Mouse (Mus musculus) lung, postnatal 0 days (tissue): ENCODE measurements around the gene Arfgap3. TPM values are rescaled to one million over a fixed set of nuclear protein-coding genes. Genes with fewer than 3 reads are reported as not detected.
"Not testable (repeated sequence)": the region's sequence is repeated elsewhere in the genome, so short reads cannot be mapped to it uniquely, and the experiment has no call there.

Experiments used
- ATAC-seq: fragments of 200-750 bp; cut with Nextera tagmentation; 2 replicates; pipeline ENCODE4 v1.8.0; 2017; ENCODE audit warnings: moderate library complexity
- DNase-seq: peaks from one replicate; pipeline ENCODE4 v3.0.0-alpha.2; 2016; ENCODE audit warnings: low spot score
- H3K27ac ChIP-seq: fragments of 300-500 bp; sonication (generic); 2 replicates; pipeline ENCODE4 v1.5.1; 2014; ENCODE audit warnings: antibody characterized with exemption, mild to moderate bottlenecking, low read length, mixed read lengths
- H3K27me3 ChIP-seq: fragments of 300-500 bp; sonication (generic); replicated peaks from 2 replicates; pipeline ENCODE4 v1.6.1; 2014; ENCODE audit warnings: low read length, mixed read lengths; ENCODE audit not compliant: insufficient read depth
- H3K36me3 ChIP-seq: fragments of 300-500 bp; sonication (generic); 2 replicates; pipeline ENCODE4 v1.6.1; 2014; ENCODE audit warnings: low read length, mixed read lengths; ENCODE audit not compliant: insufficient read depth
- H3K4me1 ChIP-seq: fragments of 300-500 bp; sonication (generic); 2 replicates; pipeline ENCODE4 v1.6.1; 2014; ENCODE audit warnings: antibody characterized with exemption, low read depth, low read length, mixed read lengths; ENCODE audit not compliant: insufficient read depth
- H3K4me2 ChIP-seq: fragments of 300-500 bp; sonication (generic); replicated peaks from 2 replicates; pipeline ENCODE4 v1.6.1; 2014; ENCODE audit warnings: low read depth, mild to moderate bottlenecking, low read length, moderate library complexity, mixed read lengths
- H3K4me3 ChIP-seq: fragments of 300-500 bp; sonication (generic); 2 replicates; pipeline ENCODE4 v1.5.1; 2014; ENCODE audit warnings: low read depth, low read length
- H3K9ac ChIP-seq: fragments of 300-500 bp; sonication (generic); replicated peaks from 2 replicates; pipeline ENCODE4 v1.6.1; 2014; ENCODE audit warnings: low read depth, mild to moderate bottlenecking
- H3K9me3 ChIP-seq: fragments of 300-500 bp; sonication (generic); 2 replicates; pipeline ENCODE4 v1.6.1; 2016; ENCODE audit warnings: low read length, mixed read lengths
- CTCF ChIP-seq: IDR thresholded peaks from 2 replicates; pipeline ENCODE4 v1.5.1; 2016; ENCODE audit warnings: antibody characterized with exemption, mild to moderate bottlenecking
- EP300 ChIP-seq: IDR thresholded peaks from 2 replicates; pipeline ENCODE4 v1.6.1; 2016; ENCODE audit warnings: antibody characterized with exemption, mild to moderate bottlenecking, control low read depth
- WGBS: fragments of 180-500 bp; shearing (Covaris S2); extraction: QIAGEN DNeasy Blood & Tissue Kit; methylation state at CpG from one replicate; pipeline ENCODE4 v1.1.7; 2014; 5-methylcytosine and 5-hydroxymethylcytosine counted together
- polyA plus RNA-seq: library from polyadenylated mRNA; unstranded; fragments of >200 nt; fragmentation: Nextera tagmentation; extraction: Ambion mirVana; gene quantifications from 2 replicates; pipeline ENCODE4 v1.2.1, GENCODE M21; 2015

Gene Arfgap3
- polyA plus RNA-seq, 1 experiment from 2014 or later, result 44.2 TPM

DNA sequence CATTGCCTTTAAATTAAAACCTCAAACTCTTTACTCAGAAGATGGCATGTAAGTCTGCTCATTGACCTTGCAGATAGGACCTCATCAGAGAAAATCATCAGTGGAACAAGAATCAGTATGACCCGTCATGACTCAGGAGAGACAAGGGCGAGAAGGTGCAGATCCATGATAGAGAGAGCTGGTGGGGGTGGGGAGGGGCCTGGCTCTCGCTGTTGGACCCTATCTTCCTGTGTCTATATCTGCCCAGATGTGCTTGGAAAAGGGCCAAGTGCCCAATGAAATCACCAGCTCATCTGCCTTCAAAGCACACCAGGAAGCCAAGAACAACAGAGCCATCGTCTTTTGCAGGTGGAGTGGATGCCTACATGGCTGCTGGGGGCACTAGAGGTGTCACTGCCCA is 27.1 kb upstream of the Arfgap3 start:
- no peak for ATAC-seq
- Histone ChIP-seq H3K27me3 (no peaks in the 10 kb centered on the region), H3K4me2 (no peak overlapping the region), H3K36me3 (peaks cover 27% of the 10 kb centered on the region; the same call in 1 of the 2 replicates), H3K27ac (no peak overlapping the region), H3K9me3 (no peaks in the 10 kb centered on the region), H3K4me3 (no peak overlapping the region), H3K4me1 (no peaks in the 10 kb centered on the region), H3K9ac (no peak overlapping the region)
- WGBS, result 65% methylated on average over 4 of the region's 4 CpGs
- DNase-seq, result no peak
- TF ChIP-seq EP300 (no peak), CTCF (no peak)

DNA sequence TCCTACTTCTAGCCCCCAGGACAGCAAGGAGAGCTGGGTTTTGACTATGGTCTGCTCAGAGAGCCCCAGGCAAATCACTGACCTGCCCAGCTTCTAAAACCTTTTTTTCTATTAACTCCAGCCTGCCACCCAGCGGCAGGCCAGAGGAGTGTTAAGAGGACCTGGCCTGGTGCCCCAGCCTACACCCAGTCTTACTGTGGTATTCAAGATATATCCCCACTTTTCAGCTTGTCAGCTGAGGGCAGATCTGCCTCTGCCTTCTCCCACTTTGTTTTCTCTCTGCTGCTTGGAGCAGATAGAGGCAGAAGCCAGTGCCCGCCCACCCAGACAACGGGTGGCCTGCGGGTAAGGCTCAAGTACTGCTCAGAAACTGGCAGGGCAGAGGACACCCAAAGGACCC is 25.1 kb upstream of the Arfgap3 start:
- Histone ChIP-seq H3K4me3 (no peak overlapping the region), H3K9me3 (no peaks in the 10 kb centered on the region), H3K4me2 (no peak overlapping the region), H3K27ac (no peak overlapping the region), H3K27me3 (no peaks in the 10 kb centered on the region), H3K36me3 (peaks cover 26% of the 10 kb centered on the region; the same call in 1 of the 2 replicates), H3K4me1 (no peaks in the 10 kb centered on the region), H3K9ac (no peak overlapping the region)
- DNase-seq (peak; percentile 87), ATAC-seq (peak; percentile 78)
- 49% methylated on average over 4 of the region's 4 CpGs for WGBS
- TF ChIP-seq CTCF (peak; percentile 76), EP300 (no peak)

GRCm38 (mm10) chr15:83374076-83374475 is 24.0 kb upstream of the Arfgap3 start:
- H3K9me3 ChIP-seq, result no peaks in the 10 kb centered on the region
- H3K27ac ChIP-seq, result 0 out of 2 replicates have a peak overlapping the region, but pooled peaks have one; percentile 27
- peak; percentile 84 for TF ChIP-seq EP300
- TF ChIP-seq CTCF, result no peak
- no peaks in the 10 kb centered on the region for H3K27me3 ChIP-seq
- H3K4me3 ChIP-seq, result no peak overlapping the region
- no peaks in the 10 kb centered on the region for H3K4me1 ChIP-seq
- DNase-seq (peak; percentile 47), ATAC-seq (peak; percentile 58)
- peaks cover 23% of the 10 kb centered on the region; the same call in 1 of the 2 replicates for H3K36me3 ChIP-seq
- H3K9ac ChIP-seq, result no peak overlapping the region
- H3K4me2 ChIP-seq, result no peak overlapping the region

DNA sequence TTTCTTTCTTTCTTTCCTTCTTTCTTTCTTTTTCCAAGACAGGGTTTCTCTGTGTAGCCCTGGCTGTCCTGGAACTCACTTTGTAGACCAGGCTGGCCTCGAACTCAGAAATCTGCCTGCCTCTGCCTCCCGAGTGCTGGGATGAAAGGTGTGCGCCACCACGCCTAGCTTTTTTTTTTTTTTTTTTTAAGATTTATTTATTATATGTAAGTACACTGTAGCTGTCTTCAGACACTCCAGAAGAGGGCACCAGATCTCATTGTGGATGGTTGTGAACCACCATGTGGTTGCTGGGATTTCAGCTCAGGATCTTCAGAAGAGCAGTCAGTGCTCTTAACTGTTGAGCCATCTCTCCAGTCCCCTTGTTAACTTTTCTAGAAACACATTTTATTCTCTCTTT is 18.7 kb upstream of the Arfgap3 start:
- not testable (repeated sequence) for H3K4me3 ChIP-seq, DNase-seq, H3K27me3 ChIP-seq, H3K36me3 ChIP-seq, H3K9me3 ChIP-seq, H3K4me2 ChIP-seq, H3K4me1 ChIP-seq, ATAC-seq, H3K9ac ChIP-seq, H3K27ac ChIP-seq
- WGBS, result 90% methylated on average over 4 of the region's 4 CpGs
- peak; percentile 21; the same call in 1 of the 2 replicates for TF ChIP-seq CTCF

DNA sequence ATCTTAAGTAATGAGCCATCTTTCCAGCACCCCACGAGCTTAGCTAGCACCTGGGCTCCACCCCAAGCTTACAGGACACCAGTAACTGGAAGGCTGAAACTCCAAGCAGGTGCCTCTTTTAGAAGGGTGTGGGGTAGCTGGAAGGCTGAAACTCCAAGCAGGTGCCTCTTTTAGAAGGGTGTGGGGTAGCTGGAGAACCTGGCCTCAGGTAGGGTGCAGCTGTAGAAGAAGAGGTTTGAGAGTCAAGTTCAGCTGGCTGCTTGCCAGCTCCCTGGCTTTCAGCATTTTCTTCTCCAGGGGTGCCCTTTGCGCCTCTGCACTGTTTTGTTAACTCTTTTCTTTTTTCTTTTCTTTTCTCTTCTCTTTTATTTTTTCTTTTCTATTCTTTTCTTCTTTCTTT is 18.2 kb upstream of the Arfgap3 start:
- DNase-seq (peak; percentile 46), ATAC-seq (peak; percentile 11; the same call in 1 of the 2 replicates)
- Histone ChIP-seq H3K9me3 (no peaks in the 10 kb centered on the region), H3K27ac (no peak overlapping the region; the same call in 1 of the 2 replicates), H3K4me1 (no peaks in the 10 kb centered on the region), H3K27me3 (no peaks in the 10 kb centered on the region), H3K4me3 (no peak overlapping the region), H3K4me2 (no peak overlapping the region), H3K36me3 (peaks cover 5% of the 10 kb centered on the region; the same call in 1 of the 2 replicates), H3K9ac (no peak overlapping the region)
- TF ChIP-seq EP300 (no peak), CTCF (no peak)
- 59% methylated on average over 2 of the region's 2 CpGs for WGBS

DNA sequence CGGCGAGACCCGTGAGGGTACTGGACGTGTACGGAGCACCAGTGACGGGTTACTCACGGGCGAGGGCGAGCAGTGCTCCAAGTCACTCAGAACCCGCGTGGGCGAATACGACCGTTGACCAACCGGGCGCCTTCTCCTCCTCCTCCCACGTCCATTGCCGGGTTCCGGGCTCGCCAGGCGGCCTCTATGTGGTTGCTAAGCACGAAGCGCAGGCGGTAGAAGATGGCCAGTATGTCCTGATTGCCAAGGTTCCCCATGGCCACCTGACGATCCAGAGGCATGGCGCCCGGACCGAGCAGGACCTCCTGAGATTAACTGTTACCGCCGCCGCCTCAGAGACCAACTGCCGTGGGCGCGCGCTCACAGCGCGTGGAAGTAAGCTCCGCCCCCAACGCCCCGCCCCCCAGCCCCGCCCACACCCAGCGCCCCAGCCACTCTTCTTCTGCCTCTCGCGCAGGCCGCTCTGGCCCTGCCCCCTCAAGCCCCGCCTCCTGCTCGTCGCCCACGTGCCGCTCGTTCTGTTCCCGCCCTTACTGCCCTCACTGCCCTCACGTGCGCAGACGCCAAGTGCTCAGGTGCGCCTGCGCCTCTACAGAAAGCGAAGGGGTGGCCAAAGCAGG is 17.0 kb upstream of the Arfgap3 start:
- DNase-seq, result peak; percentile 96
- no peaks in the 10 kb centered on the region for H3K4me1 ChIP-seq
- H3K4me2 ChIP-seq, result peak overlapping the region; percentile 77
- H3K36me3 ChIP-seq, result peaks cover 1% of the 10 kb centered on the region; the same call in 1 of the 2 replicates
- no peak overlapping the region for H3K27ac ChIP-seq
- no peaks in the 10 kb centered on the region for H3K9me3 ChIP-seq
- 15% methylated on average over 49 of the region's 58 CpGs for WGBS
- 0 out of 2 replicates have a peak overlapping the region, but pooled peaks have one; percentile 6 for H3K9ac ChIP-seq
- peak; percentile 96 for ATAC-seq
- peak overlapping the region; percentile 42 for H3K4me3 ChIP-seq
- TF ChIP-seq CTCF, result no peak
- no peak for TF ChIP-seq EP300
- H3K27me3 ChIP-seq, result no peaks in the 10 kb centered on the region
